Mouse (Mus musculus): ENCODE data around the gene Rbm15. TPM values are rescaled to one million over a fixed set of nuclear protein-coding genes. Genes with fewer than 3 reads are reported as not detected.
A peak's percentile ranks its signal among the peaks of the same experiment; 100 is the strongest.

Rbm15 gene
- polyA plus RNA-seq, 1 experiment = 8.3 TPM

DNA sequence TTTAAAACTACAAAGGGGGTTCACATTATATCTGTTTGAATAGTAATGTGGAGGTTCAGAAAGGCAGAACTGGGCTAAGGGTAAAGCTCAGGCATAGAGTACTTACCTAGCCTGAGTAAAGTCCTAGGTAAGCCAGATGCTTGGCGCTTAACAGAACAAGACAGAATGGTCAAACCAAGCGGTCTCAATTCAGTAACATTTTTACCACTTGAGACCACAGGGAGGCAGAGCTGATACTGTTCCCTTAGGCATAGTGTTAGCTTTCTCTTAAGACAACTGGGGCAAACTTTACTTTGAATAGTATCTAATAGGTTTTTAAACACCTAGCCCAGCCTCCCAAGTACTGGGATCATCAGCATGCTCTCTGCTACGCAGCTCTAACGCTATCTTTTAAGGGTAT lies 57.5 kb downstream of the Rbm15 start:
- peak; percentile 12 for DNase-seq (ENCODE audit: low read depth)
- TF ChIP-seq CTCF (IDR thresholded peaks at IDR 0.05; ENCODE audit: borderline replicate concordance, extremely low read depth, insufficient read depth, insufficient read length) (no peak), POLR2A (IDR thresholded peaks at IDR 0.05; ENCODE audit: borderline replicate concordance, extremely low read depth, insufficient read depth, insufficient read length, poor library complexity, severe bottlenecking) (no peak)

Other genes with a start within 250 kb of the Rbm15 start
- 1.6 and 3.9 TPM in 2 replicates for gene Kcna2, start 232.5 kb downstream of the Rbm15 start, polyA plus RNA-seq (2012; rRNA removed)
- gene Kcna10, start 150.6 kb downstream of the Rbm15 start, polyA plus RNA-seq (2012; rRNA removed) = not detected in 2 replicates
- gene Cym, start 111.9 kb downstream of the Rbm15 start, polyA plus RNA-seq (2012; rRNA removed) = 0.64 and 0.90 TPM in 2 replicates
- not detected in 2 replicates for gene A630076J17Rik, start 103.1 kb downstream of the Rbm15 start, polyA plus RNA-seq (2012; rRNA removed)
- 0.53 and 0.78 TPM in 2 replicates for gene Prok1, start 94.0 kb downstream of the Rbm15 start, polyA plus RNA-seq (2012; rRNA removed)
- 91.3 and 119 TPM in 2 replicates for gene Lamtor5, start 54.8 kb downstream of the Rbm15 start, polyA plus RNA-seq (2012; rRNA removed)
- gene Slc16a4, start 42.4 kb downstream of the Rbm15 start, polyA plus RNA-seq (2012; rRNA removed) = 0.49 and 0.81 TPM in 2 replicates
- 8.9 and 13.3 TPM in 2 replicates for gene Kcnc4, start 125.9 kb upstream of the Rbm15 start, polyA plus RNA-seq (2012; rRNA removed)
- gene Slc6a17, start 184.3 kb upstream of the Rbm15 start, polyA plus RNA-seq (2012; rRNA removed) = 37.6 and 40.2 TPM in 2 replicates
- gene Ubl4b, start 221.4 kb upstream of the Rbm15 start, polyA plus RNA-seq (2012; rRNA removed) = not detected in 2 replicates